Mouse (Mus musculus) heart, postnatal 4 days (tissue): ENCODE measurements around the gene Ube2a. TPM values are rescaled to one million over a fixed set of nuclear protein-coding genes. Genes with fewer than 3 reads are reported as not detected.

Experiments
- DNase-seq: peaks from one replicate; pipeline ENCODE4 v3.0.0; 2021
- total RNA-seq, 2 experiments: library from RNA; stranded (reverse); gene quantifications; 2 replicates each; pipeline ENCODE4 v1.2.3; 2021

Gene Ube2a
- total RNA-seq, 2 experiments from 2014 or later, result 76.5 to 81.4 TPM

DNA sequence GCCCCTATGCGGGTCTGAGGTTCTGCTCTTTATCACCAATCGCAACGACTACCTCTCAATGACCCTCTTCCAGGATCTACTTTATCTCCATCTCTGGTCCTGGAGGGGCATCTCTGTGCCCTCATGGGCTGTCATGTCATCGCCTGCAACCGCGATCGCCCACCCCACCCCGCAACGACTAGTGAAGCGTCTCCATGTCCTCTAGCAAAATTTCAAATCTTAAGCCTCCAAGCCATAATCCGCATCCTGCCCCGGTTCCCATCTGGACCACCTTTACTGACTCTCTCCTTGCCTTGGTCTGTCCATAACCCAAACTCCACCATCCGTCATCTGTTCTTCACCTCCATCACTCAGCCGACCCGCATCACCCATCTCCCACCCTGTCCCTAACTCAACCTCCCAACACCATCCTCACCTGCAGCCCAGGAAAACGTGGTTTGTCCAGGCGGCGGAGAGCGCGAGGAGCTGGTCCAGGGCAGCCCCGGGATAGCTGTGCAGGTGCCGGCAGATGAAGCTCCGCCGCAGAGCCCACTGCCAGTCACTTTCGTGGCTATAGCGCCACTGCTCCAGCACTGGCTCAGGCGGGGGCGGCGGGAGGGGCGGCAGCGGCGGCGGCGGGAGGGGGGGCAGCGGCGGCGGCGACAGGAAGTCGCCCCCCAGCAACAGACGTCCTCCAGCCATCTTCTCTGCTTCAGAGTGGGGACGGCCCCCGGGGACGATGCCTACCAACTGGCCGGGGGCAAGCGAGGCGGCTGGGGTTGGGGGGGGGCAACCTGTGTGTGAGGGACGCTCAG, 28.8 kb downstream of the Ube2a start, which contains the start of gene Nkrf:
Gene Nkrf (minus strand): TSS at position 579 of the 794 bp plus-strand sequence.
- DNase-seq, result peak; percentile 26

- peak; percentile 93 for DNase-seq
Measured at GRCm38 (mm10) chrX:36903115-36903768, 29.5 kb downstream of the Ube2a start.

DNA sequence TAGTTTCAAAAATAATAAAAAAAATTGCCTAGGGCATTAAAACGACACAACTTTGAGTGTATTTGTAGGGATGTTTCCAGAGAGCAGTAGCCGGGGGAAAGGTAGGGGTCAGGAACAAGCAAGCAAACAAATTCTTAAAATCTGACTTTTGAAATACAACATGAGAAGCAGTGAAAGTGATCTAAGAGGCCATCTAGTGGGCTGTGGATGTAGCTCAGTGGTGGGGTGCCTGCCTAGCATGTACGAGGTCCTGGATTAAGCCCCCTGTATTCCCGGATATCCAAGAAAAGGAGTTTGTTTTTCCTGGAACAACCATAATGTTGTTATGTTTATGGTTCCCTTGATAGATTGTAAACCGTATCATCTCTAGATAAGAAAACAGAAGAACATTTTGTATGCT, 32.8 kb downstream of the Ube2a start:
- no peak for DNase-seq

- DNase-seq, result peak; percentile 59
Measured at GRCm38 (mm10) chrX:36911343-36911742, 37.6 kb downstream of the Ube2a start.

- no peak for DNase-seq
Measured at GRCm38 (mm10) chrX:36917749-36918148, 44.0 kb downstream of the Ube2a start.

- DNase-seq, result no peak
Measured at GRCm38 (mm10) chrX:36921346-36921745, 47.6 kb downstream of the Ube2a start.

DNA sequence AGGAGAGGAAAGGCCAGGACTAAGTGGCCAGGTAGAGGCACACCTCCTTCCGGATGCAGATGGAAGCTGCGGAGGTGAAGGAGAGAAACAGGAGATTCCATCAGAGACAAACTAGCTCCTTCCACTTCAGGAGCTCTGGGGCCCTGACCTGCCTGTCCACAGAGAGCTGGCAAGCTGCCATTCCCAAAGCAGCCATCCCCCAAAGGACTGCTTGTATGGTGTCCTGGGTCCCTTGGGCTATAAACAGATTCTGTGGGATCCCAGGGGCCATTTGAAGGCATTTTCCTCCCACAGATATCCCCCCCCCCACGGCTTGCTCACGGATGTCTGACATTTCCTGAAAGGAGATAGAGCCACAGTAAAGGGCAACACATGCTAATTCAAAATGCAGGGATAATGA, 55.1 kb downstream of the Ube2a start:
- no peak for DNase-seq

DNA sequence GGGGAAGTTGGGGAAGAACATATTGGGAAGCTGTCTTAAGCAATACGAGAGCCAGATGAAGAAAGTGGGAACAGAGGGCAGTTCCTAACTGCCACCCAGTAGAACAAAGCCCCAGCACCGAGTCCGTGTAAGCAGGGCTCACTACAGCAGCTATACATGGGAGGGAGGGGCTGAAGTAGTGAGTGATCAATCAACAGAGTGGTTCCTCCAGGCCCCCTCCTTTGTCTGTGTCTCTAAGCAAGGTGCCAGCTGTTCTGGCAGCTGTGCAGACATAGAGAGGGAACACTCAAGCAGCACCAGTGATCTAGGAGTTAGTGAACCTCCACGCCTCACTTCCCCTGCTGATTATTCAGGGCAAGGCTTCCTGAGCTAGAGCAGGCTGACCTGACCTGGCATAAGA, 56.0 kb downstream of the Ube2a start:
- no peak for DNase-seq

- DNase-seq, result no peak
Measured at GRCm38 (mm10) chrX:36930574-36930973, 56.9 kb downstream of the Ube2a start.

Other genes with a start within 250 kb of the Ube2a start
- 1 to 10 TPM; 2.2 to 3.0 TPM for gene Akap17b, start 228.5 kb upstream of the Ube2a start, total RNA-seq
- under 1 TPM; 0.33 to 0.68 TPM for gene Slc25a43, start 130.2 kb upstream of the Ube2a start, total RNA-seq
- 100 to 1,000 TPM; 850 to 928 TPM for gene Slc25a5, start 78.2 kb upstream of the Ube2a start, total RNA-seq
- gene C330007P06Rik, start 211 bp downstream of the Ube2a start, total RNA-seq, result 10 to 100 TPM; 17.3 to 19.3 TPM
- gene Nkrf, start 29.0 kb downstream of the Ube2a start, total RNA-seq, result 1 to 10 TPM; 3.9 to 4.1 TPM
- 10 to 100 TPM; 44.5 to 47.9 TPM for gene Sept6, start 117.9 kb downstream of the Ube2a start, total RNA-seq
- not detected for gene Sowahd, start 174.9 kb downstream of the Ube2a start, total RNA-seq
- gene Rpl39, start 211.5 kb downstream of the Ube2a start, total RNA-seq, result 100 to 1,000 TPM; 610 to 627 TPM
- gene Upf3b, start 236.4 kb downstream of the Ube2a start, total RNA-seq, result 10 to 100 TPM in 1 of 2 experiments, 1 to 10 TPM in 1; 9.6 to 11.0 TPM